Mouse (Mus musculus): Measurements from ENCODE around the gene Trio. TPM values are rescaled to one million over a fixed set of nuclear protein-coding genes. Genes with fewer than 3 reads are reported as not detected.

Trio gene
- polyA plus RNA-seq, 1 experiment from 2014 or later: 38.1 TPM

GRCm38 (mm10) chr15:27817096-27817495 lies 208.6 kb downstream of the Trio start:
- Histone ChIP-seq H3K9me3 (replicated peaks; ENCODE audit: control insufficient read depth, low read length) (no peaks in the 10 kb centered on the region), H3K27ac (ENCODE audit: low read depth, low read length) (no peak overlapping the region), H3K27me3 (replicated peaks; ENCODE audit: control insufficient read depth, insufficient read depth, low read length) (no peaks in the 10 kb centered on the region), H3K4me3 (ENCODE audit: low read depth, low read length) (no peak overlapping the region), H3K4me1 (ENCODE audit: control insufficient read depth, insufficient read depth, low read length) (no peaks in the 10 kb centered on the region), H3K9ac (ENCODE audit: low read length) (no peak overlapping the region), H3K36me3 (ENCODE audit: control insufficient read depth, insufficient read depth, low read length) (peaks cover 95% of the 10 kb centered on the region), H3K4me2 (ENCODE audit: low read length) (no peak overlapping the region)
- DNase-seq (ENCODE audit: low spot score) (no peak), ATAC-seq (no peak)
- 85% methylated on average over 10 of the region's 10 CpGs for WGBS

- no peaks in the 10 kb centered on the region for H3K27me3 ChIP-seq (replicated peaks; ENCODE audit: control insufficient read depth, insufficient read depth, low read length)
- ATAC-seq (no peak), DNase-seq (ENCODE audit: low spot score) (no peak)
- H3K9me3 ChIP-seq (replicated peaks; ENCODE audit: control insufficient read depth, low read length): no peaks in the 10 kb centered on the region
- peaks cover 8% of the 10 kb centered on the region; the same call in 1 of the 2 replicates for H3K4me1 ChIP-seq (ENCODE audit: control insufficient read depth, insufficient read depth, low read length)
- no peak overlapping the region for H3K9ac ChIP-seq (ENCODE audit: low read length)
- no peak overlapping the region for H3K4me2 ChIP-seq (ENCODE audit: low read length)
- H3K4me3 ChIP-seq (ENCODE audit: low read depth, low read length): no peak overlapping the region
- 80% methylated on average over 6 of the region's 6 CpGs for WGBS
- peaks cover 81% of the 10 kb centered on the region for H3K36me3 ChIP-seq (ENCODE audit: control insufficient read depth, insufficient read depth, low read length)
- H3K27ac ChIP-seq (ENCODE audit: low read depth, low read length): no peak overlapping the region
Measured at GRCm38 (mm10) chr15:27814677-27815391, 210.8 kb downstream of the Trio start.

DNA sequence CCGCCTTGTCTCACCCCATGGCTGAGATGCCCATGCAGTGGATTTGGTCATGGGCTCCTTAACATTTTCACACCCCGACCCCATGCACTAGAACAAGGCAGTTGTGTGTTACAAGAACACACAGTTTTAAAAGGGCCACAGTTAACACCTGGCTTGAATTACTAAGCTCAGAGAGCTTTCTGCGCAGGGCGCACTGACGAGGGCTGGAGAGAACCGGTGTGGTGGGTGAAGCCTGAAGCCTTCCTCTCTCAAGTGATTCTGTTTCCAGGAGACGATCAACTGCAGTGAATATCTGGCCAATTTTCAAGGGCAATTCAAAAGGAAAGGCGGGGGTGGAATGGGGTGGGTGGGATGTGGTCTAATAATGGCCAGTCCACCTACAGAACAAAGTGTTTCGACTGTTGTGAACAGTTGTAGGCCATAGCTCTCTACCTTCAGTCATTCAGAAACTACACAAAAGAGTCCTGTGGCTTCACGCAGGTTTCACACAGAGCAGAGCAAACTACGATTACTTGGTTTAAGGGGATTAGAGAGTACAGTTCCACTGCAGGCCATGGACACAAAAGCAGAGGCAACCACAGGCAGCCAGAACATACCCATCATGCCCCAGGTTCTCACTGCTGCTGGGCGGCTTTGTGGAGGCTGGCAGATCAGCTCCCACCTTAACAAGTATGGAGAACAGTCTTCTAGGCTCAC lies 214.7 kb downstream of the Trio start:
- Histone ChIP-seq H3K36me3 (ENCODE audit: control insufficient read depth, insufficient read depth, low read length) (peaks cover 50% of the 10 kb centered on the region), H3K4me2 (ENCODE audit: low read length) (no peak overlapping the region), H3K4me1 (ENCODE audit: control insufficient read depth, insufficient read depth, low read length) (peaks cover 12% of the 10 kb centered on the region; the same call in 1 of the 2 replicates), H3K9ac (ENCODE audit: low read length) (no peak overlapping the region), H3K9me3 (replicated peaks; ENCODE audit: control insufficient read depth, low read length) (no peaks in the 10 kb centered on the region), H3K27ac (ENCODE audit: low read depth, low read length) (peak overlapping the region; percentile 30; the same call in 1 of the 2 replicates), H3K4me3 (ENCODE audit: low read depth, low read length) (no peak overlapping the region), H3K27me3 (replicated peaks; ENCODE audit: control insufficient read depth, insufficient read depth, low read length) (no peaks in the 10 kb centered on the region)
- ATAC-seq (peak; percentile 47; the same call in 1 of the 2 replicates), DNase-seq (ENCODE audit: low spot score) (peak; percentile 66)
- 29% methylated on average over 12 of the region's 12 CpGs for WGBS

- H3K4me3 ChIP-seq (ENCODE audit: low read depth, low read length): no peak overlapping the region
- H3K36me3 ChIP-seq (ENCODE audit: control insufficient read depth, insufficient read depth, low read length): peaks cover 50% of the 10 kb centered on the region
- H3K4me1 ChIP-seq (ENCODE audit: control insufficient read depth, insufficient read depth, low read length): peaks cover 12% of the 10 kb centered on the region; the same call in 1 of the 2 replicates
- DNase-seq (ENCODE audit: low spot score) (no peak), ATAC-seq (no peak)
- no peaks in the 10 kb centered on the region for H3K9me3 ChIP-seq (replicated peaks; ENCODE audit: control insufficient read depth, low read length)
- H3K27me3 ChIP-seq (replicated peaks; ENCODE audit: control insufficient read depth, insufficient read depth, low read length): no peaks in the 10 kb centered on the region
- no peak overlapping the region for H3K9ac ChIP-seq (ENCODE audit: low read length)
- H3K4me2 ChIP-seq (ENCODE audit: low read length): no peak overlapping the region
- WGBS: 70% methylated on average over 7 of the region's 7 CpGs
- peak overlapping the region; percentile 30; the same call in 1 of the 2 replicates for H3K27ac ChIP-seq (ENCODE audit: low read depth, low read length)
Measured at GRCm38 (mm10) chr15:27810262-27810661, 215.4 kb downstream of the Trio start.

DNA sequence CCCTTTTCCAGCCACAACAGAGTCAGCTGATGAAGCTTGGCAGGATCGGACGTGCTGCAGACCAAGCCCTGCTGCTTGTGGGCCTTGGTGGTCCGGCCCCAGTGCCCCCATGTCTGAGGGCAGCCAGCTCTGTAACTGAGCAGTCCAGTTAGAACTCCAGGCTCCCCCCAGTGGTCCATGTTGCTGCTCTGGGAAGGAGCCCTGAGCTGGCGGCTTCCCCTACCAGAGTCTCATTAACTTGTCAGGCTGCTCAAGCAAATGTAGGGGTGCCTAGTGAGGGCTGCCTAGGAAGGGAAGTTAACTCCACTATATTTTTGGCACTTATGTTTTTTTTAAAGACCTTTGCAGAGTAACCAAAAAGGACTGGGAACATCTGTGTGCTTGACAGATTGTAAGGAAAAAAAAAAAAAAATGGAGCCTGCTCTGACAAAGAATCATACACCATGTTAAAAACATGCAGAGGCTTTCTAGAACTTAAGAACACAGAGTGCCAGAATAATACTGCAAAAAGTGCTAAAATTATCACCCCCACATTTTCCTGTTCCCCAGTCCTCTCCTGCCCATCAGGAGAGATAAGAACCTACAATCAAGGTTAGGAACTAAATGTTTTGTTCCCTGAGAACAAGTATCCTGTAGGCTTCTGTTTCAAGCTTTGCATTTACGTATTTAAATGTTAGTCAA lies 216.9 kb downstream of the Trio start:
- Histone ChIP-seq H3K27ac (ENCODE audit: low read depth, low read length) (no peak overlapping the region), H3K36me3 (ENCODE audit: control insufficient read depth, insufficient read depth, low read length) (peaks cover 56% of the 10 kb centered on the region)
- ATAC-seq: peak; percentile 40; the same call in 1 of the 2 replicates

DNA sequence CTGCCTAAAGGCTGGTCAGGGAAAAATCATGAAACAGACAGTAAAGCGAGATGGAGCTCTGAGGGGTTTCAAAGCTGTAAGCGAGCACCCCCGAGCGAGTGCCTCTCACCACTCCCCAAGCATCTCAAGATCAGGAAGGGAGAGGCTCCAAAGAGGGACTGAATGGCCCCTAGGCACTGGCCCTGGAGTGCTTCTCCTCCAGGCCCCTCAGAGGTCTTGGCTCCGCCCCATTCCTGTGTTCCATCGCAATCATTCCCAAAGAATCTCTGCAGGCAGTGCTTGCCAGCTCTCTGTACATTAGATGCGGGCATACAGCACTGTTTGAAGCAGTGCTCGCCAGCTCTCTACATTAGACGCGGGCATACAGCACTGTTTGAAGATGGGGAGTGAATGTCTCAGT lies 219.4 kb downstream of the Trio start:
- Histone ChIP-seq H3K27me3 (replicated peaks; ENCODE audit: control insufficient read depth, insufficient read depth, low read length) (no peaks in the 10 kb centered on the region), H3K9me3 (replicated peaks; ENCODE audit: control insufficient read depth, low read length) (no peaks in the 10 kb centered on the region), H3K4me1 (ENCODE audit: control insufficient read depth, insufficient read depth, low read length) (peaks cover 10% of the 10 kb centered on the region; the same call in 1 of the 2 replicates), H3K9ac (ENCODE audit: low read length) (peak overlapping the region; percentile 7; the same call in 1 of the 2 replicates), H3K4me2 (ENCODE audit: low read length) (no peak overlapping the region), H3K27ac (ENCODE audit: low read depth, low read length) (no peak overlapping the region), H3K36me3 (ENCODE audit: control insufficient read depth, insufficient read depth, low read length) (peaks cover 58% of the 10 kb centered on the region), H3K4me3 (ENCODE audit: low read depth, low read length) (no peak overlapping the region)
- ATAC-seq (peak; percentile 13; the same call in 1 of the 2 replicates), DNase-seq (ENCODE audit: low spot score) (no peak)
- 66% methylated on average over 10 of the region's 10 CpGs for WGBS

More for the DNA sequence above, 216.9 kb downstream of the Trio start:
- Histone ChIP-seq H3K27me3 (replicated peaks; ENCODE audit: control insufficient read depth, insufficient read depth, low read length) (no peaks in the 10 kb centered on the region), H3K4me1 (ENCODE audit: control insufficient read depth, insufficient read depth, low read length) (peaks cover 12% of the 10 kb centered on the region; the same call in 1 of the 2 replicates), H3K4me3 (ENCODE audit: low read depth, low read length) (no peak overlapping the region), H3K9me3 (replicated peaks; ENCODE audit: control insufficient read depth, low read length) (no peaks in the 10 kb centered on the region), H3K9ac (ENCODE audit: low read length) (no peak overlapping the region), H3K4me2 (ENCODE audit: low read length) (no peak overlapping the region)
- 49% methylated on average over 5 of the region's 5 CpGs for WGBS
- peak; percentile 63 for DNase-seq (ENCODE audit: low spot score)

DNA sequence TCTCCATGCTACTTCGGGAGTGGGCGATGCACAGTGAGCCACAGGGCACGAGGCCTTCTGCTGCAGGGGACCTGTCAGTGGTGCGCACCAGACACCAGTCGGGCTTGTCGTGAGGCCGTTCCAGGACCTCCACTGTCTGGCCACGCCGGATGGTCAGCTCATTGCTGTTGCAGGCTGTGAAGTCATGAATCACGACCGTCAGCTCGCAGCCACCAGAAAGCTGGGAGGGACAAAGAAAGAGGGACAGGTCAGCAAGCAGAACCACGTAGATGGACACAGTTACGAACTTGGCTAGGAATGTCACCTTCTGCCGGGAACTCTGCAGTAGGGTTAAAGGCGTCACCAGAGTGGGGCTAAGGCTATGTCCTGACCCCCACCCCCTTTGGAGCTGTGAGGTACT lies 220.0 kb downstream of the Trio start:
- Histone ChIP-seq H3K36me3 (ENCODE audit: control insufficient read depth, insufficient read depth, low read length) (peaks cover 56% of the 10 kb centered on the region), H3K4me3 (ENCODE audit: low read depth, low read length) (no peak overlapping the region), H3K27ac (ENCODE audit: low read depth, low read length) (no peak overlapping the region), H3K9me3 (replicated peaks; ENCODE audit: control insufficient read depth, low read length) (no peaks in the 10 kb centered on the region), H3K4me2 (ENCODE audit: low read length) (no peak overlapping the region), H3K27me3 (replicated peaks; ENCODE audit: control insufficient read depth, insufficient read depth, low read length) (no peaks in the 10 kb centered on the region), H3K4me1 (ENCODE audit: control insufficient read depth, insufficient read depth, low read length) (peaks cover 12% of the 10 kb centered on the region; the same call in 1 of the 2 replicates), H3K9ac (ENCODE audit: low read length) (no peak overlapping the region)
- ATAC-seq: no peak
- WGBS: 95% methylated on average over 16 of the region's 16 CpGs
- DNase-seq (ENCODE audit: low spot score): no peak

GRCm38 (mm10) chr15:27804447-27804846 lies 221.2 kb downstream of the Trio start:
- no peaks in the 10 kb centered on the region for H3K27me3 ChIP-seq (replicated peaks; ENCODE audit: control insufficient read depth, insufficient read depth, low read length)
- no peak overlapping the region for H3K4me2 ChIP-seq (ENCODE audit: low read length)
- H3K9me3 ChIP-seq (replicated peaks; ENCODE audit: control insufficient read depth, low read length): no peaks in the 10 kb centered on the region
- H3K27ac ChIP-seq (ENCODE audit: low read depth, low read length): no peak overlapping the region
- H3K4me1 ChIP-seq (ENCODE audit: control insufficient read depth, insufficient read depth, low read length): peaks cover 13% of the 10 kb centered on the region; the same call in 1 of the 2 replicates
- no peak overlapping the region for H3K4me3 ChIP-seq (ENCODE audit: low read depth, low read length)
- peaks cover 59% of the 10 kb centered on the region for H3K36me3 ChIP-seq (ENCODE audit: control insufficient read depth, insufficient read depth, low read length)
- 90% methylated on average over 14 of the region's 14 CpGs for WGBS
- ATAC-seq (no peak), DNase-seq (ENCODE audit: low spot score) (no peak)
- no peak overlapping the region for H3K9ac ChIP-seq (ENCODE audit: low read length)

Measured in forebrain, embryonic 14.5 days (tissue).